Mouse (Mus musculus) embryonic facial prominence, embryonic 10.5 days (tissue): ENCODE measurements around the gene Dok3. TPM values are rescaled to one million over a fixed set of nuclear protein-coding genes. Genes with fewer than 3 reads are reported as not detected.

Experiments
- DNase-seq: peaks from one replicate; pipeline ENCODE4 v3.0.0-alpha.2; 2017; ENCODE audit warnings: low spot score
- H3K27ac ChIP-seq: fragments of 300-500 bp; sonication (generic); replicated peaks from 2 replicates; pipeline ENCODE4 v1.5.1; 2016; ENCODE audit warnings: mild to moderate bottlenecking
- H3K27me3 ChIP-seq: fragments of 300-500 bp; sonication (generic); replicated peaks from 2 replicates; pipeline ENCODE4 v1.6.1; 2016; ENCODE audit warnings: low read depth, mild to moderate bottlenecking; ENCODE audit not compliant: poor library complexity, severe bottlenecking
- H3K36me3 ChIP-seq: fragments of 300-500 bp; sonication (generic); replicated peaks from 2 replicates; pipeline ENCODE4 v1.6.1; 2016; ENCODE audit warnings: mild to moderate bottlenecking, moderate library complexity
- H3K4me1 ChIP-seq: fragments of 300-500 bp; sonication (generic); 2 replicates; pipeline ENCODE4 v1.6.1; 2016
- H3K4me3 ChIP-seq: fragments of 300-500 bp; sonication (generic); 2 replicates; pipeline ENCODE4 v1.5.1; 2016; ENCODE audit warnings: mild to moderate bottlenecking, moderate library complexity
- H3K9me3 ChIP-seq: fragments of 300-500 bp; sonication (generic); 2 replicates; pipeline ENCODE4 v1.6.1; 2016; ENCODE audit warnings: mild to moderate bottlenecking
- WGBS: fragments of 180-500 bp; shearing (Covaris S2); methylation state at CpG from one replicate; pipeline ENCODE4 v1.1.7; 2016; 5-methylcytosine and 5-hydroxymethylcytosine counted together
- polyA plus RNA-seq: library from polyadenylated mRNA; unstranded; fragments of >200 nt; fragmentation: Nextera tagmentation; extraction: Ambion mirVana; gene quantifications from 2 replicates; pipeline ENCODE4 v1.2.1, GENCODE M21; 2016

Dok3 gene
- polyA plus RNA-seq, 1 experiment from 2014 or later: 4.2 TPM

DNA sequence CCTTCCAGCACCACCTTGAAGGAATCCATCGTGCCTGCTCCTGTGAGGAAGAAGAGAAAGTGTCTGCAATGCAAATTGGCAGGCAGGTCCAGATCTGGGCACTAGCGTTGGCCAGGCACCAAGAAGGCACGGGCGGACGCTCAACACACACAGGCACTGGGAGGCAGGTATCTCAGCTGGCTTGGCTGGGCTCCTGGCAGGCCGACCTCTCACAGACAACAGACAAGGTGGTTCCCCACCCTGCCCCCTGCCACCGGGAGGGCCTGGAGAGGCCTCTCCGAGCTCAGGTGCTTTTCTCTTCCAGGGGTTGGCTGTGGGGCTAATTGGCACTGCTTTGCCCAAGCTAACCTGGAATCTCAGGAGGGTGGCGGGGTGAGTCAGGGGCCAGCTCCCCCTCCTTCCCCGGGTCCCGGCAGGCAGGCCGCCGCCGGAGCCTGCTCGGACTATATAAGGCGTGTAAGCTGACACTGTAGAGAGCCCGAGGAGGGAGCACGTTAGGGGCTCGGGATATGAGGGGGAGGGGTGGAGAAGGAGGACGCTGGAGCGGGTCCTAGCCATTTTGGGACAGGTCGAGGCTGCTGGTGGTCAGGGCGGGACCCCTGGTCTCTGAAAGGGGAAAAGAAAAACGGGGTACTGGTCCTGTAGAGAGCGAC lies 16.6 kb downstream of the Dok3 start:
- Histone ChIP-seq H3K4me1 (peaks cover 57% of the 10 kb centered on the region), H3K27ac (peak overlapping the region; percentile 97)
- WGBS: 2% methylated on average over 25 of the region's 25 CpGs

GRCm38 (mm10) chr13:55511492-55511861 lies 17.6 kb downstream of the Dok3 start:
- 16% methylated on average over 5 of the region's 5 CpGs for WGBS
- peak; percentile 66 for DNase-seq
- H3K36me3 ChIP-seq: peaks cover 52% of the 10 kb centered on the region
- peak overlapping the region; percentile 97 for H3K27ac ChIP-seq
- H3K9me3 ChIP-seq: no peaks in the 10 kb centered on the region
- H3K4me3 ChIP-seq: peak overlapping the region; percentile 93
- H3K27me3 ChIP-seq: peaks cover 15% of the 10 kb centered on the region; the same call in 1 of the 2 replicates
- peaks cover 54% of the 10 kb centered on the region for H3K4me1 ChIP-seq

More for the DNA sequence above, 16.6 kb downstream of the Dok3 start:
- Histone ChIP-seq H3K9me3 (no peaks in the 10 kb centered on the region), H3K36me3 (peaks cover 42% of the 10 kb centered on the region), H3K4me3 (peak overlapping the region; percentile 93), H3K27me3 (peaks cover 15% of the 10 kb centered on the region; the same call in 1 of the 2 replicates)
- peak; percentile 88 for DNase-seq

- peak; percentile 83 for DNase-seq
- Histone ChIP-seq H3K4me3 (peak overlapping the region; percentile 93), H3K4me1 (peaks cover 54% of the 10 kb centered on the region), H3K9me3 (no peaks in the 10 kb centered on the region), H3K27ac (peak overlapping the region; percentile 97), H3K36me3 (peaks cover 58% of the 10 kb centered on the region), H3K27me3 (peaks cover 15% of the 10 kb centered on the region; the same call in 1 of the 2 replicates)
- 9% methylated on average over 6 of the region's 6 CpGs for WGBS
These were observed 18.2 kb downstream of the Dok3 start for GRCm38 (mm10) chr13:55510668-55511491.

DNA sequence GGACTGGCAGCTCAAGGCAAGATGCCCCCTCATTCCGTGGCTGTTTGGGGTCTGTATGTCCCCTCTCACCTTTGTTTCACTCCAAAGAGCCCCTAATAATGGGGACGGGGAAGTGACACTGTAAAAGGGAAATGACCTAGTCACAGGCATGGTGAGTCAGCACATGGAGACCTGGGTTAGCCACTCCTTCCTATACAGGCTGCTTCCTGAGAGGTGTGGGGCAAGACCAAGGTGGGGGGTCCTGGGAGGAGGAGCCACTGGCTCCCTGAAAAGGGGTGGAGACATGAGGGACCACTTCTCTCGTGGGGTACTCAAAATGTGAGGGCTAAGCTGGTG lies 18.8 kb downstream of the Dok3 start:
- Histone ChIP-seq H3K36me3 (peaks cover 64% of the 10 kb centered on the region), H3K4me3 (peak overlapping the region; percentile 93), H3K27me3 (peaks cover 12% of the 10 kb centered on the region; the same call in 1 of the 2 replicates), H3K9me3 (no peaks in the 10 kb centered on the region), H3K27ac (peak overlapping the region; percentile 97), H3K4me1 (peaks cover 54% of the 10 kb centered on the region)
- DNase-seq: no peak
- 41% methylated on average over 3 of the region's 3 CpGs for WGBS

GRCm38 (mm10) chr13:55508531-55508930 lies 20.6 kb downstream of the Dok3 start:
- no peaks in the 10 kb centered on the region for H3K27me3 ChIP-seq

GRCm38 (mm10) chr13:55507877-55508276 lies 21.2 kb downstream of the Dok3 start:
- DNase-seq: peak; percentile 58
- WGBS: 66% methylated on average over 11 of the region's 11 CpGs
- no peaks in the 10 kb centered on the region for H3K27me3 ChIP-seq
- peaks cover 42% of the 10 kb centered on the region for H3K4me1 ChIP-seq
- peaks cover 88% of the 10 kb centered on the region for H3K36me3 ChIP-seq
- H3K4me3 ChIP-seq: no peak overlapping the region
- H3K27ac ChIP-seq: no peak overlapping the region
- H3K9me3 ChIP-seq: no peaks in the 10 kb centered on the region

More at GRCm38 (mm10) chr13:55508531-55508930, 20.6 kb downstream of the Dok3 start:
- Histone ChIP-seq H3K27ac (no peak overlapping the region), H3K36me3 (peaks cover 82% of the 10 kb centered on the region), H3K4me1 (peaks cover 48% of the 10 kb centered on the region), H3K9me3 (no peaks in the 10 kb centered on the region), H3K4me3 (no peak overlapping the region)
- no peak for DNase-seq
- WGBS: 91% methylated on average over 10 of the region's 10 CpGs

DNA sequence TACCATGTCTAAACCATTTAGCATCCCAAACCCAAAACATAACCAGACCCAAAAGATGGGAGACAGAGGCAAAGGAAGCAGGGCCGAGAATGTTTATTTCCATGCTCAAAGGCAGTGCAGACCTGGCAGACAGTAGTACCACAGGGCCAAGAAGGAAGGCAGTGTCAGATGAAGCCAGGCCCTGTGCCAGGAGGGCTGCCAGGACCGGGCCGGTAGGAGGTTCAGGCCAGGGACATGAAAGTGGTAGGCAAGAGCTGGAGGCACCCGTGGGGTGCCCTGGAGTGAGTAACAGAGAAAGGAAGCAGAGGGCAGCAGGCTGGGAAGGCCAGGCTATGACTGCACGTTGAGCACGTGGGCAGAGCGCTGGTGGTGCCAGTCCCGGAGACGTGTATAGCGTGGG lies 22.4 kb downstream of the Dok3 start:
- no peaks in the 10 kb centered on the region for H3K9me3 ChIP-seq
- WGBS: 94% methylated on average over 10 of the region's 10 CpGs
- peaks cover 99% of the 10 kb centered on the region for H3K36me3 ChIP-seq
- DNase-seq: no peak
- no peak overlapping the region for H3K4me3 ChIP-seq
- no peak overlapping the region for H3K27ac ChIP-seq
- no peaks in the 10 kb centered on the region for H3K27me3 ChIP-seq
- H3K4me1 ChIP-seq: peaks cover 30% of the 10 kb centered on the region

- peaks cover 21% of the 10 kb centered on the region for H3K4me1 ChIP-seq
- peaks cover 100% of the 10 kb centered on the region for H3K36me3 ChIP-seq
These were observed 23.3 kb downstream of the Dok3 start for GRCm38 (mm10) chr13:55505810-55506209.

DNA sequence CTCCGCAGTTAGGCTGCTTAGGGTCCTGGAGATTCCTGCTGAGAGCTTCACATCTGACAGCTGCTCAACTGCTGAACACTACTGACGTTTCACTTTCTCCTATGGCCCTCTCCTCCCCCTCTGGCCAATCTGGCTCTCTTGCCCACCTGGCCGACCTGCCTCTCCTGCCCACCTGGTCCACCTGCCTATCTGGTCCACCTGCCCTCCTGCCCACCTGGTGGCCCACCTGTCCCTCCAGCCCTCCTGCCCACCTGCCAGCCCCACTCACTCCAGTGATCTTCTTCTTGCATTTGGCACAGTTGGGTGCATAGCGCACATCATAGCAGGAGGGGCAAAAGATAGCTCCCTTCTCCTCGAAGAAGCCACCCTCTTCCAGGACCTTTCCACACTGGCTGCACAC lies 24.7 kb downstream of the Dok3 start:
- H3K4me3 ChIP-seq: no peak overlapping the region
- H3K4me1 ChIP-seq: peaks cover 8% of the 10 kb centered on the region; the same call in 1 of the 2 replicates
- H3K9me3 ChIP-seq: no peaks in the 10 kb centered on the region
- DNase-seq: no peak
- H3K27ac ChIP-seq: no peak overlapping the region
- WGBS: 89% methylated on average over 5 of the region's 5 CpGs
- no peaks in the 10 kb centered on the region for H3K27me3 ChIP-seq
- peaks cover 100% of the 10 kb centered on the region for H3K36me3 ChIP-seq

More at GRCm38 (mm10) chr13:55505810-55506209, 23.3 kb downstream of the Dok3 start:
- no peak overlapping the region for H3K4me3 ChIP-seq
- DNase-seq: no peak
- no peak overlapping the region for H3K27ac ChIP-seq
- no peaks in the 10 kb centered on the region for H3K9me3 ChIP-seq
- 97% methylated on average over 9 of the region's 9 CpGs for WGBS
- H3K27me3 ChIP-seq: no peaks in the 10 kb centered on the region

GRCm38 (mm10) chr13:55502405-55502804 lies 26.7 kb downstream of the Dok3 start:
- no peaks in the 10 kb centered on the region for H3K9me3 ChIP-seq
- H3K27me3 ChIP-seq: no peaks in the 10 kb centered on the region
- 92% methylated on average over 8 of the region's 8 CpGs for WGBS
- H3K36me3 ChIP-seq: peaks cover 98% of the 10 kb centered on the region
- DNase-seq: no peak
- H3K4me3 ChIP-seq: no peak overlapping the region
- H3K4me1 ChIP-seq: 0 out of 2 replicates have a peak, but pooled peaks cover 6% of the 10 kb centered on the region
- H3K27ac ChIP-seq: no peak overlapping the region

GRCm38 (mm10) chr13:55500575-55500974 lies 28.5 kb downstream of the Dok3 start:
- no peaks in the 10 kb centered on the region for H3K9me3 ChIP-seq
- no peak overlapping the region for H3K27ac ChIP-seq
- peaks cover 18% of the 10 kb centered on the region for H3K4me1 ChIP-seq
- H3K36me3 ChIP-seq: peaks cover 88% of the 10 kb centered on the region
- DNase-seq: no peak
- H3K4me3 ChIP-seq: no peak overlapping the region
- no peaks in the 10 kb centered on the region for H3K27me3 ChIP-seq
- WGBS: 80% methylated on average over 10 of the region's 10 CpGs

DNA sequence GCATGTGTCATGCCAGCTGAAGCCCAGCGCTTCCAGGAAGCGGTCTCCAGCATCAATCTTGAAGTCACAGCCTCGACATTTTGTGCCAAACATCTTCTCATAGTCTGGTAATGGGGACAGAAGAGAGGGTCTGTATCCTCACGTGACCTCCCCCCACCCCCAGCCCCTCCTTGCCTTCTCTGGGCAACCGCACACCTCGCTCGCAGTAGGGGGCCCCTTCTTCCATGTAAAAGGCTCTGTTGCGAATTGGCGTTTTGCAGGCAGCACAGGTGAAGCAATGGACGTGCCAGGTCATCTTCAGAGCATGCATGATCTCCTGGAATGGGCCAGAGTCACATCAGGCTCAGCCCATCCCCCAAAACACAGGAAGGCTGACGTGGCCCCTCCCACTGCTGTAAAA lies 30.2 kb downstream of the Dok3 start:
- WGBS: 58% methylated on average over 11 of the region's 11 CpGs
- DNase-seq: no peak
- Histone ChIP-seq H3K9me3 (no peaks in the 10 kb centered on the region), H3K4me1 (peaks cover 34% of the 10 kb centered on the region), H3K4me3 (no peak overlapping the region), H3K27me3 (peaks cover 2% of the 10 kb centered on the region; the same call in 1 of the 2 replicates), H3K27ac (no peak overlapping the region), H3K36me3 (peaks cover 71% of the 10 kb centered on the region)
